Mouse (Mus musculus) embryonic fibroblast, embryonic 13.5 days (primary cell): Measurements from ENCODE around the gene Ppfia2.

Source experiments
- CTCF ChIP-seq: IDR thresholded peaks from 2 replicates; pipeline ENCODE4 v1.5.1; 2011; ENCODE audit warnings: mild to moderate bottlenecking, control low read depth, low read length, moderate library complexity, borderline replicate concordance; ENCODE audit not compliant: insufficient read depth
- POLR2A ChIP-seq: IDR thresholded peaks from 2 replicates; pipeline ENCODE4 v1.6.1; 2011; ENCODE audit warnings: low read depth, mild to moderate bottlenecking, control low read depth, low read length, moderate library complexity

GRCm38 (mm10) chr10:106469855-106470532 is at the start of gene Ppfia2:
- no peak for TF ChIP-seq CTCF
- no peak for TF ChIP-seq POLR2A
